Mouse (Mus musculus): ENCODE results near the gene Gpa33. TPM values are rescaled to one million over a fixed set of nuclear protein-coding genes. Genes with fewer than 3 reads are reported as not detected.

The Gpa33 gene
- polyA plus RNA-seq, 1 experiment from 2014 or later = 161 TPM

GRCm38 (mm10) chr1:166126795-166127194 lies 3.2 kb upstream of the Gpa33 start:
- 74% methylated on average over 9 of the region's 9 CpGs for WGBS
- Histone ChIP-seq H3K4me1 (replicated peaks; ENCODE audit: control insufficient read depth, insufficient read depth, low read length) (peaks cover 3% of the 10 kb centered on the region; the same call in 1 of the 2 replicates), H3K4me3 (ENCODE audit: low read depth, low read length) (no peak overlapping the region), H3K27ac (ENCODE audit: low read depth, low read length) (no peak overlapping the region), H3K27me3 (replicated peaks; ENCODE audit: control insufficient read depth, insufficient read depth, low read length) (no peaks in the 10 kb centered on the region), H3K4me2 (replicated peaks; ENCODE audit: low read depth) (0 out of 2 replicates have a peak overlapping the region, but pooled peaks have one; percentile 37), H3K36me3 (ENCODE audit: control insufficient read depth, insufficient read depth) (no peaks in the 10 kb centered on the region), H3K9ac (ENCODE audit: low read depth, low read length) (no peak overlapping the region), H3K9me3 (ENCODE audit: control insufficient read depth) (no peaks in the 10 kb centered on the region)
- no peak for ATAC-seq
- TF ChIP-seq CTCF (IDR thresholded peaks at IDR 0.05; ENCODE audit: low read depth) = no peak

GRCm38 (mm10) chr1:166127719-166128118 lies 2.3 kb upstream of the Gpa33 start, which contains the start of gene Dusp27:
Dusp27 (minus strand) TSS chr1:166127922.
- H3K36me3 ChIP-seq (ENCODE audit: control insufficient read depth, insufficient read depth) = no peaks in the 10 kb centered on the region
- peak within 1 kb of the TSS; percentile 37 for H3K4me2 ChIP-seq (replicated peaks; ENCODE audit: low read depth)
- H3K4me3 ChIP-seq (ENCODE audit: low read depth, low read length) = no peak within 1 kb of the TSS
- H3K9me3 ChIP-seq (ENCODE audit: control insufficient read depth) = no peaks in the 10 kb centered on the region
- H3K27me3 ChIP-seq (replicated peaks; ENCODE audit: control insufficient read depth, insufficient read depth, low read length) = no peaks in the 10 kb centered on the region
- no peak for TF ChIP-seq CTCF (IDR thresholded peaks at IDR 0.05; ENCODE audit: low read depth)
- peaks cover 7% of the 10 kb centered on the region for H3K4me1 ChIP-seq (replicated peaks; ENCODE audit: control insufficient read depth, insufficient read depth, low read length)
- H3K9ac ChIP-seq (ENCODE audit: low read depth, low read length) = no peak within 1 kb of the TSS
- no peak within 1 kb of the TSS for H3K27ac ChIP-seq (ENCODE audit: low read depth, low read length)
- 57% methylated on average over 4 of the region's 4 CpGs for WGBS
- no peak for ATAC-seq

GRCm38 (mm10) chr1:166128551-166128950 lies 1.5 kb upstream of the Gpa33 start:
- Histone ChIP-seq H3K27me3 (replicated peaks; ENCODE audit: control insufficient read depth, insufficient read depth, low read length) (no peaks in the 10 kb centered on the region), H3K4me3 (ENCODE audit: low read depth, low read length) (no peak overlapping the region), H3K4me1 (replicated peaks; ENCODE audit: control insufficient read depth, insufficient read depth, low read length) (peaks cover 7% of the 10 kb centered on the region), H3K27ac (ENCODE audit: low read depth, low read length) (no peak overlapping the region), H3K9ac (ENCODE audit: low read depth, low read length) (no peak overlapping the region), H3K36me3 (ENCODE audit: control insufficient read depth, insufficient read depth) (no peaks in the 10 kb centered on the region), H3K4me2 (replicated peaks; ENCODE audit: low read depth) (no peak overlapping the region), H3K9me3 (ENCODE audit: control insufficient read depth) (no peaks in the 10 kb centered on the region)
- 86% methylated on average over 5 of the region's 5 CpGs for WGBS
- no peak for TF ChIP-seq CTCF (IDR thresholded peaks at IDR 0.05; ENCODE audit: low read depth)
- ATAC-seq = no peak

- Histone ChIP-seq H3K36me3 (ENCODE audit: control insufficient read depth, insufficient read depth) (no peaks in the 10 kb centered on the region), H3K4me3 (ENCODE audit: low read depth, low read length) (no peak overlapping the region), H3K9me3 (ENCODE audit: control insufficient read depth) (no peaks in the 10 kb centered on the region), H3K27ac (ENCODE audit: low read depth, low read length) (no peak overlapping the region), H3K27me3 (replicated peaks; ENCODE audit: control insufficient read depth, insufficient read depth, low read length) (no peaks in the 10 kb centered on the region), H3K4me2 (replicated peaks; ENCODE audit: low read depth) (peak overlapping the region; percentile 66), H3K4me1 (replicated peaks; ENCODE audit: control insufficient read depth, insufficient read depth, low read length) (peaks cover 7% of the 10 kb centered on the region), H3K9ac (ENCODE audit: low read depth, low read length) (no peak overlapping the region)
- no peak for TF ChIP-seq CTCF (IDR thresholded peaks at IDR 0.05; ENCODE audit: low read depth)
- WGBS = 33% methylated on average over 4 of the region's 4 CpGs
- no peak for ATAC-seq
Observed at GRCm38 (mm10) chr1:166132367-166132766, 2.3 kb downstream of the Gpa33 start.

GRCm38 (mm10) chr1:166135091-166135740 lies 5.2 kb downstream of the Gpa33 start:
- H3K9ac ChIP-seq (ENCODE audit: low read depth, low read length) = no peak overlapping the region
- TF ChIP-seq CTCF (IDR thresholded peaks at IDR 0.05; ENCODE audit: low read depth) = no peak
- no peak overlapping the region for H3K4me2 ChIP-seq (replicated peaks; ENCODE audit: low read depth)
- H3K9me3 ChIP-seq (ENCODE audit: control insufficient read depth) = no peaks in the 10 kb centered on the region
- no peak overlapping the region for H3K4me3 ChIP-seq (ENCODE audit: low read depth, low read length)
- H3K27me3 ChIP-seq (replicated peaks; ENCODE audit: control insufficient read depth, insufficient read depth, low read length) = no peaks in the 10 kb centered on the region
- H3K36me3 ChIP-seq (ENCODE audit: control insufficient read depth, insufficient read depth) = no peaks in the 10 kb centered on the region
- peaks cover 11% of the 10 kb centered on the region for H3K4me1 ChIP-seq (replicated peaks; ENCODE audit: control insufficient read depth, insufficient read depth, low read length)
- ATAC-seq = no peak
- 53% methylated on average over 5 of the region's 5 CpGs for WGBS
- H3K27ac ChIP-seq (ENCODE audit: low read depth, low read length) = no peak overlapping the region

GRCm38 (mm10) chr1:166137244-166137938 lies 7.4 kb downstream of the Gpa33 start:
- ATAC-seq = peak; percentile 88
- Histone ChIP-seq H3K27ac (ENCODE audit: low read depth, low read length) (peak overlapping the region; percentile 89), H3K4me2 (replicated peaks; ENCODE audit: low read depth) (peak overlapping the region; percentile 46), H3K4me3 (ENCODE audit: low read depth, low read length) (no peak overlapping the region), H3K9me3 (ENCODE audit: control insufficient read depth) (no peaks in the 10 kb centered on the region), H3K4me1 (replicated peaks; ENCODE audit: control insufficient read depth, insufficient read depth, low read length) (peaks cover 7% of the 10 kb centered on the region), H3K27me3 (replicated peaks; ENCODE audit: control insufficient read depth, insufficient read depth, low read length) (no peaks in the 10 kb centered on the region), H3K9ac (ENCODE audit: low read depth, low read length) (no peak overlapping the region; the same call in 1 of the 2 replicates), H3K36me3 (ENCODE audit: control insufficient read depth, insufficient read depth) (no peaks in the 10 kb centered on the region)
- WGBS = 32% methylated on average over 7 of the region's 7 CpGs
- TF ChIP-seq CTCF (IDR thresholded peaks at IDR 0.05; ENCODE audit: low read depth) = no peak

Measured in intestine, postnatal 0 days (tissue).